Mouse (Mus musculus): ENCODE results near the gene Trim75. TPM values are rescaled to one million over a fixed set of nuclear protein-coding genes. Genes with fewer than 3 reads are reported as not detected.

The Trim75 gene
- polyA plus RNA-seq, 1 experiment from 2014 or later, result 0.04 TPM

DNA sequence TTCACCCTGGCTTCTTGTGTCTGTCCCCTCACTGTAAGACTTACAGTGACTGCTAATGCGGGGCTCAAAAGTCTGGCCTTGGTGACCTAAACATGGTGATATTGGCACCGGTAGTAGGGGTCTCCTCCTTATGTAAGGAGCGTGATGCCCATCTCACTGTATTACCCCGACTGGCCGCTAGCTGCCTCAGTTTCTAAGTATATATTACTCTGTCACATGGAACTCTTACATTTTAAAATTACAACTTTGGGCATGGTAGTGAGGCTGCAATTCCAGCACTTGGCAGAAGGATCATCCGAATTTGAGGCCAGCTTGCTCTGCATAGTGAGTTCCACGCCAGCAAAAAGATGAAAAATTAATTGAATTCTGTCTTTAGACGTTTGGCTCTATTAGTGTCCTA lies 46.6 kb downstream of the Trim75 start:
- Histone ChIP-seq H3K36me3 (no peaks in the 10 kb centered on the region), H3K27me3 (peaks cover 24% of the 10 kb centered on the region), H3K4me2 (no peak overlapping the region), H3K4me1 (peaks cover 3% of the 10 kb centered on the region; the same call in 1 of the 2 replicates), H3K27ac (no peak overlapping the region), H3K9ac (no peak overlapping the region), H3K9me3 (no peaks in the 10 kb centered on the region), H3K4me3 (no peak overlapping the region)
- ATAC-seq (ENCODE audit: insufficient number of reproducible peaks, low FRiP score, low TSS enrichment, low read depth), result no peak
- 75% methylated on average over 8 of the region's 8 CpGs for WGBS

DNA sequence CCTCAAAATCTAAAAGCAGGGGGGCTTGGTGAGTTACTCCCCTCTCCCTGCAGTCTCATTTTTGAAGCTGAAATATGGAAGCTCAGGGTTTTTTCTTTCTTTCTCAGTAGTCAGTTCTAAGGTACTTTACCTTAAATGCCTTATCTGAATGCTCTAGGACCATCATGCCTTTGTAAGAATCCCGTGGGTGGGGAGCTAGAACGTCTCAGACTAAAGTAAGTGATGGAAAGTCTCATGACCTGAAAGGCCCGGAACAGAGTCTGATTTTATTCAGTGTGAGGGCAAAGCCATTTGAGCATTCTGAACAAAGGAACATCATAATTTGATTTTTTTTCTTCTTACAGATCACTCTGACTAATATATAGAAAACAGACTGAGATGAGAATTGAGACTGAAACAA lies 52.6 kb downstream of the Trim75 start:
- no peaks in the 10 kb centered on the region for H3K4me1 ChIP-seq
- H3K4me2 ChIP-seq, result no peak overlapping the region
- no peaks in the 10 kb centered on the region for H3K36me3 ChIP-seq
- H3K27ac ChIP-seq, result no peak overlapping the region
- no peak overlapping the region for H3K4me3 ChIP-seq
- ATAC-seq (ENCODE audit: insufficient number of reproducible peaks, low FRiP score, low TSS enrichment, low read depth), result no peak
- no peak overlapping the region for H3K9ac ChIP-seq
- WGBS, result 69% methylated on average over 3 of the region's 3 CpGs
- H3K9me3 ChIP-seq, result no peaks in the 10 kb centered on the region
- H3K27me3 ChIP-seq, result no peaks in the 10 kb centered on the region

Other genes starting within 250 kb of the Trim75 start
- gene Klhl2, start 137.8 kb downstream of the Trim75 start, polyA plus RNA-seq (2015; fragmentation: Nextera tagmentation; extraction: Ambion mirVana), result 7.0 and 7.9 TPM in 2 replicates
- gene Tmem192, start 40.6 kb downstream of the Trim75 start, polyA plus RNA-seq (2015; fragmentation: Nextera tagmentation; extraction: Ambion mirVana), result 23.7 and 24.3 TPM in 2 replicates
- gene Trim61, start 30.7 kb upstream of the Trim75 start, polyA plus RNA-seq (2015; fragmentation: Nextera tagmentation; extraction: Ambion mirVana), result 0.22 and 0.37 TPM in 2 replicates
- 0.05 TPM in 1 of 2 replicates, not detected in the other for gene Trim60, start 30.8 kb upstream of the Trim75 start, polyA plus RNA-seq (2015; fragmentation: Nextera tagmentation; extraction: Ambion mirVana)
- 10.8 and 13.1 TPM in 2 replicates for gene Apela, start 49.5 kb upstream of the Trim75 start, polyA plus RNA-seq (2015; fragmentation: Nextera tagmentation; extraction: Ambion mirVana)
- not detected in 2 replicates for gene Gm10663, start 87.2 kb upstream of the Trim75 start, polyA plus RNA-seq (2015; fragmentation: Nextera tagmentation; extraction: Ambion mirVana)
- 0.11 TPM in 1 of 2 replicates, not detected in the other for gene BC030870, start 141.7 kb upstream of the Trim75 start, polyA plus RNA-seq (2015; fragmentation: Nextera tagmentation; extraction: Ambion mirVana)

Measured in limb, embryonic 15.5 days (tissue).